Mouse (Mus musculus) T-cell, adult 2 months (primary cell): ENCODE results near the gene Cd93.

Experiments
- DNase-seq: peaks from one replicate; pipeline ENCODE4 v3.0.0; 2022; ENCODE audit warnings: low spot score

The Cd93 gene

DNA sequence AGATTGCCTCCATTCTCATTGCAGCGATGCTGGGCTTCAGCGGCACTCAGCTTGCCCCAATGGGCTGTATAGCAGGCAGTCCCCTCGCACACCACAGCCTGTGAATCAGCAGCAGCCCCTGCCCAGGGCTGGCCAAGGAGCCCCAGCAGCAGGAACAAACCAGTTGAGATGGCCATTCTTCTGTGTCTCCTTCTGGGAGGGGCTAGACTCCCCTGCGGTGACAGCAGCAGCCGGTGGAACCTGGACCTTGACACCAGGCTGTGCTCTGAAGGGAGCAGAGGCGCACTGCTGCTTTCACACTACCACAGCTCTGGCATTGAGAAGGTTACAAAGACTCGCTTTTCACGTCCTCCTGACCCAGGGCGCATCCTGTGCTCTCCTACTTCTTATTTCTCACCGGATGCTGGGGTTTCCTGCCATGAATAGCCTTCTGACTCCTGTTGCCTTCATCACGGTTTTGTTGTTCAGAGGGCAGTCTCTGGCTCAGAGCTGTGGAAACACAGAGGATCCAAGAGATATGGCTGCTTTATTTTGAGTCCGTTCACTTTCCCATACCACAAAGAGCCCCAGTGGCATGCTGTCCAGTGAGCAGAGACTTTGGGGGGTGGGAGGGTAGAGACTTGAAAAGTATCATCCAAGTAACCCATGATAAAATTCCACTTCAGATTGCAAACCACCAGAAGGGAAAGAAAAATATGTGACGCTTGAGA is at the start of gene Cd93:
Gene Cd93, minus strand, starts transcription at position 315 of the 710 bp plus-strand sequence.
- DNase-seq, result peak; percentile 28

DNA sequence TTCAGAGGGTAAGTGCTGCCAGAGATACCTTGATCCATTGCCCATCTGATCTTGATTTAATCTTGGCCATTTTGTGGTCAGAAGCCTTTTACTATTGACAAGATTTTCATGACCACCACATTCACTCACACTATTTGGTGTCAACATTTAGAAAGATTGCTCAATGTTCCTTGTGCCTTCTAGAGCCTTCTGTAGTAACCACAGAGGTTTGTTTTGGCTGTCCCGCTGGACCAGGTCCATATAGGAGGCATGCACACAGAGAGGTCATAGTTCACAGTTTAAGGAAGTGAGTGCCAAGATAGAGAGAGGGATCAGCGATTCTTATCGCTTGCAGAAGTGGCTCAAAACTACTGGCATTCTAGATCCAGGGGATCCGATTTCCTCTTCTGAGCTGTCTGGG is 48.7 kb upstream of the Cd93 start:
- DNase-seq, result no peak

DNA sequence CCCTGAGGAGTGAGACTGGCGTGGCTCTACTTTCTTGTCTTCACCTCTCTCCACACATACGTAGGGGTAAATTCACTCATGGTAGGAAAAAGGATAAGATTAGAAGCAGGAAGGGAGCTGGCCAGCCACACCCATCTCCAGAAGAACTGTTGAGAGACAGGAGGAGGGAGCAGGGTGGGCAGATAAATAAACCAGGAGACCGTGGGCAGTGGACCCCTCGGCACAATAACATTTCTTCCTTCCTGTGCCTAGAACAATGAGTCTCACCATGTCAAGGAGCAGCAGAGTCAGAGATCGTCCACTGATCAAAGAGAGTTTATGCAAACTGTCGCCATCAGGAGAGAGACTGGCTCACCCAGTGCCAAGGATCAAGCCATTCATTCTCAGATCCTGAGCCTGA is 46.8 kb upstream of the Cd93 start:
- no peak for DNase-seq

DNA sequence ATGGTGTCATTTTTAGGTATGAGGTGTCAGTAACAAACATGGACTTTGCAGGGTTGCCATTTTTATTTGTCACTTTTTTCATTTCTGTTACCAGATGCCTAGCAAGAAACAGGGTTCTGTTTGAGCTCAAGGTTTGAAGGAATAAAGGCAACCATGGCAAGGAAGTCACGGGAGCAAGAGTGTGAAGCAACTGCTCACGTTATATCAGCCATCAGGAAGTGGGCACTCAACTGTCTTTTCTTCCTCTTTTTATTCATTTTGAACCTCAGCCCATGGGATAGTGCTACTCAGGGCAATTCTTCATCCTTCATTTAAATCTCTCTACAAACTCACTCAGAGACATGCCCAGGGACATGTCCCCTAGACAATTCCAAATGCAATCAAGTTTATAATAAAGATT is 45.5 kb upstream of the Cd93 start:
- DNase-seq, result no peak

DNA sequence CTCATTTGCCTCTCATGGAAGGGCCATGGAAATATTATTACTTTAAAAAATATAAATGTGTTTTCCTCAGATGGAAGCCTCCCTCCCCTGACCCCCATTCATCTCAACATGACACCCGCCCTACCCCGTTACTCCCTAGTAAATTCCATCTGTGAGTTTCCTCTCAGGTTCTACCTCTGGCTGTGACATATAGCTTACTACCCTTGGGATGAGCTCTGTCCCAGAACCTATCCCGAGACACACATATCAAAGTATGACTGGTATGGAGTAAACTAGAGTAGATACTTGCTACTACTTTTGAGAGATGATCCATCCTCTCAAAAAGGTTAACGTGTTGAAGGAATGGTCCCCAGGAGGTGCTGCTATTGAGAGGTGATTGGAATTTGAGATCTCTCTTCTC is 42.2 kb upstream of the Cd93 start:
- no peak for DNase-seq

DNA sequence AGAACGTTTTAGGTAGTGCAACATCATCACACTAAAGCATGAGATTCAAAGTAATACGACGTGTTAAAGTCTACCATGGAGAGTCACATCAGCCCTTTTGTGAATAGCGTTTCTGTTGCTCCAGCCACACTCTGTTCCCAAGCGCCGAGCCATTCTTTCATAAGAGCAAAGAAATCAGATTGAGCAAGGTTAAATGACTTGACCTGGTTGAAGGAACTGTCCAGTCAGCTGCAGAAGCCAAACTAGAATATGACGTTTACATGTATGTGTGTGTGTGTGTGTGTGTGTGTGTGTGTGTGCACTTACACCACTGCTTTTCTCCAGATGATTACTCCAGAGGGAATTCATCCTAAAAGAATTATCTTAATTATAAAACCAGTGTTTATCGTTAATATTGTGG is 37.0 kb upstream of the Cd93 start:
- DNase-seq, result no peak

DNA sequence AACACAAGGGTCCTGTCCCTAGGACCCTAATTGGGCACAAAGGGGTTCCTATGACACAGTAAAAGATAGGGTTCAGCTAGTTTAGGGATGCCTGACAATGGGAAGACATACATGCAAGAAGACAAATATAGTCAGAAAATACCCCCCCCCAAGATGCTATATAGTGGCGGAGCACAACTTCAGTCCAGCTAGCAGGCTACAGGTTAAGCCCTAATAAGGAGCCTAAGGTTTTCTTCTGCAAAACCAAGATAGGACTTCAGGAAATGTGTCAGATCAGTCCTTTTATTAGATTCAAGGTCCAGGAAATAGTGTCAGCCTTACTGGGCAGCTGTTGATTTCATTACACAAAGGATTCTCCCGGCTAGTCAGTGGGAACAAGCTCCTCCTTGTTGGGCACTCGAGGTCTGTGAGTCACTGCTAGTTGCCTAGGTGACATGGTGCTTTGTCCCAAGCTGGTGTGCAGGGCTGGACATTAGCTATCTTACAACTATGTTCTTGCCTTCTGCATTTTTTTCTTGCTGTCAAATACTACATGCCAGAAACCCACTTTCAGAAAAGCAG is 34.9 kb upstream of the Cd93 start:
- DNase-seq, result no peak

DNA sequence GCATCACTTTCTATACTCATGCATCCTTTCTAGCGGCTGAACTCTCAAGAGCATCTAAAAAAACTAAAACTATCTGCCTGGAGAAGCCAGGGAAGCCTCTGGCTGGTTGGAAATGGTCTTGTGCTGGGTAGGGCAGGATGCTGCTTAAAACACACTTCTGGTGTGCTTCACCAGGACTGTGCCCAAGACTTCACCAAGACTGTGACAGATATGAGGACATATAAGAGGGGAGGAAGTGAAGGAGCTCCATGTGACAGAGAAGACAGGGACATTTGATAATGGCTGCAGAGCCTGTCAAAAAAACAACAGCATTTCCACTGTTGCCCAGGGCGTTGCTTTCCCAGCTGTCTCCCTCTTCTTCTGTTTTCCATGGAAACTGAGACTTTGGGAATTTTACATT is 34.0 kb upstream of the Cd93 start:
- no peak for DNase-seq

DNA sequence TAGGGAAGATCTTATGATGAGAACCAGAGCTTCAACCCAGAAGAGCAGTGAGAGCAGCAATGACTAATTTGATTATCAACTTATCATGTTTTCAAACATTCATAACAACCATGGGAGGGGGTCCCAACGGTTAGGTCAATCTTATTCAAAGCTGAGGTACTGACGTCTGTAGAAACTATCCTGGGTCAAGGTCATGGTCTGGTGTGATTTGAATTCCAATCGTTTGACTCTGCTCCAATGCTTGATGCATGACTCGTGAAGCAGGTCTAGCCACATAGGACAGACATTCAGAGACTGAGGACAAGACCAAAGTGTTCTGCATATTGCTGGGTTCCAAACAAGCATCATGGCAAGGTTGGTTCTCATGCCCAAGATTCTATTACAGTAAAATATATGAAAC is 33.2 kb upstream of the Cd93 start:
- DNase-seq, result no peak

DNA sequence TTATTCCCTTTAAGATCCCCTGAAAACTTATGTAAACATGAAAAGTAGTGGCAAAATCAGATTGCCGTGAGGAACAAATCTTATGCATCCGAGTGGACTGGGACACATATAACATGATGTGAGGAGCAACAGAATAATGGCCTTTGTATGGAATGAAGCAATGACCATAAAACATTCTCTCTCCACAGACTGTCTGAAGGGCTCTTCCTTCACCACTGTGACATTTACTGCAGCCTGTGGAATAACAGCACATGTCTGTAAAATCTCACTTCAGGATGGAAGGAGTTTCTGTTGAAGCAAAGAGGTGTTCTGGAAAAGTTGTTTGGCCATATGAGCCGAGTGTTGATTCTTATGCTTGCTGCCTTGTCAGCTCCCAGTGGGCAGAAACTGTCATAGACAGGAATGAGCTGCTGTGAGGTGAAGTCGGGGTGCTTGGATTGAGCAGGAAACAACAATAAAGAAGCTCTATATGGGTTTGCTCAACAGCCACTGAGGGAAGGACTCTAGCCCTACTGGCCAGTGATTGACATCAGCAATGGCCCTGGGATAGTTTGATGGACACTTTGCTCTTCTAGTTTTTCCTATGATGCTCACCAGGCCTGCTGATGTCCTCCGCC is 32.6 kb upstream of the Cd93 start:
- DNase-seq, result no peak

DNA sequence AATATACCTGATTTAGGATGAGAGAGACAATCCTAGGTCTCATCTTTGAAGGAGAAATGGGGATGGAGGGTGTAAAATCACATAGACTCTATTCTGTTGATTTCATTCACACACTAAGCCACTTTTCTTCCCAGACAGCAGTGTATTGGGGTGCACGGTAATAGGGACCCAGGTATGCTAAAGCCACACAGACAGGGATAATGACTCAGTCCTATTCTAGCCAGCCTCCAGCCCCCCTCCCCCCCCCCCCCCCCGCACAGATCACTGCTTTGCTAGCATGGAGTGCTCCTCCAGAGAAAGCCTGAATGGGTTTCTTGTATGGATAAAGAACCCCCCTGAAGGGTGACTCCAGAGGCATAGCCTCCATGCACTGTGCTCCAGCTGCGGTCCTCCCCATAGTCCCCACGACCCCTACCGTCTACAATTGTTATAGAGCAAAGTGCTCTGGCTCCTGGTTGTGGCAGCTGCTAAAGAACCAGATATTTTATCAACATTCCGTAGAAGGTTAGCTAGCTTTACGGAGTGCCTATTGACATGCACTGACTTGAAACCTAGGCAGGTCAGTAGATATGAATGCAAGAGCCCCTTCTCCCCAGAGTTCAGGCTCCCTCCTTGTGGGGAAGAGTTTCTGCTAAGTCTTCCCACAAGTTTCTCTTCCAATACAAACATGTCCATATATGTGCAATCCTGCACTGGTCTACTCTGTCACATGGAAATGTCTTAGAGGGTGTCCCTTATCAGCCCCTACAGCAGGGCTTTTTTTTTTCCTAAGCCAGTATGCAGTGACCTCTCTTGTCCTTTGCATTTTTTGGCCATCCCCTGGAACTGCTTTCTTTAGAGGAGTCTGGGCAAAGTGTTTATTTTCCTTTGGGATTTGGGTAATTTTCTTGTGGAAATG is 26.2 kb upstream of the Cd93 start:
- no peak for DNase-seq

DNA sequence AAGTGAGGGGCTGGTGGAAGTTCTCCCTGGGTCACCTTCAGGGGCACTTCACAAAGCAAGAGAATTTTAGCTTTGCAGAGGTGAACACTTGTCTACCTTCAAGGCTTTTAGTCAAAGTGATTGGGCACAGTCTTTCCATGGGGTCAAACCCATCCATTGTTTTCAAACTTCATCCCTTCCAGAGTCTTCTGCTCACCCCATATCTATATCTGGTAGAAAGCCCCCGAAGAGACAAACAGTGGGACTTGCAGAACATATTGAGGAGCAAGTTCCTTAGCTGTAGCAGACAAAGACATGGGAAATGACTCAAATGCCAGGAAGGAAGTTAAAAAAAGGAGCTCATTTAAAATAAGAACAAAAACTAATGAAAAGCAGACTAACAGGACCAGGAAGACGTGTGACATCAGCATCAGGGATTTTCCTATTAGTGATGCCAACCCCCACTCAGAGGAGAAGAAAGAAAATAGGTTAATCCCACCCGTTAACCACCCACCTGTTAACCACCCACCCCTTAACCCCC is 24.6 kb upstream of the Cd93 start:
- DNase-seq, result no peak

DNA sequence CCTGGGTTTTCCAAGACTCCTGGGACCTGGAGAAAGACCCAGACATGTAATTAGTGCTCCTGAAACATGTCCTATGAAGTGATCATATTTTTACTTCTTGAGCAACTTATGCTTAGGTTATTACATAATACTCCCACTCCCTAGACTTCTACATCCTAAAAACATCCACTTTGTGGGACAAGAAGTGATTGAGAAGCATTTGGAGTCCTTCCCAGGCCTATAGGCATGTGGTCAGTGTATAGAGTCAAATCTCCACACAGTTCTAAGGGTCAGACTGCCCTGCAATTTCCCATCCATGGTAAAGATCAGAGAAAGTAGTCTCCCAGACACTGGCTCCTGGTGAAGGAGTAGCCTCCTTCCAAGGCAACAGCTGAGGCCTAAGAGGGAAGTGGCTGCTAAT is 12.0 kb upstream of the Cd93 start:
- DNase-seq, result no peak

DNA sequence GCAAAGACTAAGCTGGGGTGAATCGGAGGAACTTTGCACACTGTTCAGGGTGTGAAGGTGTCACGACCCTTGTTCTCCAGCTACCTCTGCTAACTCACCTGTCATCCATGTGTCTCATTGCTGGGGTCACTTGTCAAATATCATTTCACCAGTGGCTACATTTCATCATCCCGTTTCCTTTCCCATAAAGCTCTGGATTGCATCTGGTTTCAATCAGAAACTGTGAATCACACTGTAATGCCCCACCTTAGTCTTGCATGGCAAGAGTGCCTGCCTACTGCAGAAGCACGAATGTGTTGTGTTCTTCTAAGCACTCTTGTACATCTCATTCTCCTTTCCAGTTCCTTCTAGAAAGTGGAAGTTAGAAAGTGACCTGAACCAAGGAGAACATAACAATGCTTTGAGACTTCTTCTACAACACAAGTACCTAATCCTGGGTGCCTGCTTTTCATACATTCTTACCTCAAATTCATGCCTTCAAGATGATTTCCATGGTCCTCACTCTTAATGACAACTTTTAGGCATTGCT is 10.7 kb upstream of the Cd93 start:
- no peak for DNase-seq

DNA sequence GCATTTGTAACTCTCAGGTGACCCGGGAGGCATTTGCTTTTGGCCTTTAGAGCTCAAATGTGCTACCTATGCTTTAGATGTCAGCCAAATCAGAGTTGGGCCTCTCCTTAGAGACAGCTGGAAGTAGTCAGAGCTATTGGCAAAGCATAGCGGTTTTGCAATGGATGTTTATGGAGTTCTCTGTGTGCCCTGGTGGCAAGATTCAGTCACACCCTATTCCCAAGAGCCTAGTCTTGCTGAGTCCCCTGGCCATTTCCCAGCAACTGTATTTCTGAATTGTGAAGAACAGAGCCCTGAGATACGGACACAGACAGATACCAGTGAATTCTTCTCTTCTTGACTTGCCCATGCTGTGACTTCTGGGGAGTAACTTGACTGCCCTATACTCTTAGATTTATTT is 9.7 kb upstream of the Cd93 start:
- no peak for DNase-seq

DNA sequence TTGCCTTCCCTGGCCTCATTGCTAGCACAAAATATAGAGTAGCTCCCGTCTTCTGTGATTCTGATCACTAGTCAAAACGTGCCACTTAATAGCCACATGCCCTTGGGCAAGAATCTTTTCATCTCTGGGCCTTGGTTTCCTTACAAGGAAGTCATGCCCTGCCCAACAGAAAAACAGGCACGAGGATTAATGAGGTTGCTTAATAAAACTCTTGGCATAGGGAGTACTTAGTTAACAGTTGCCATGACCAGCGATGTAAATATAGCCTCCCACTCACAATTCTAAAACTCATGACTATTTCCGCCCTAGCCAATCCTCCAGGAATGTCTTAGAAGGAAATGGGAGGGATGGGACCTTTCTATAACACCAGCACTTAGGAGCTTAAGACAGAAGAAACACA is 8.1 kb upstream of the Cd93 start:
- DNase-seq, result no peak

DNA sequence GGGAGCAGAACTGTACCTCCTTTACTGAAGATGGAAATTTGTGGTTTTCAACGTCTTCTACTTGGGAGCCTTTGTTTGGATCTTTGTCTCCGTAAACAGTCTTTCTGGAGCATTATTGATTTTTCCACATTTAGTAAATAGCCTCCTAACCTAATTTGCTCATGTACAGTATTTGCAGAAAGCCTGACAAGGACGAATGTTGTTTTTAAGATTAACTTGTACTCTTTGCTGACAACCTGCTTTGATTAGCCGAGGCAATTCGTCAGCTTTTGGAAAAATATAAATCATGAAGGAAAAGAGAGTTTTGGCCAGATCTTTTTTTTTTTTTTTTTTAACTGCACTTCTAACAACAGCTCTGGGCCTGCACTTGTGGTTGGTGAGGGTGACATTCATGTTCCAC is 7.3 kb upstream of the Cd93 start:
- DNase-seq, result no peak

DNA sequence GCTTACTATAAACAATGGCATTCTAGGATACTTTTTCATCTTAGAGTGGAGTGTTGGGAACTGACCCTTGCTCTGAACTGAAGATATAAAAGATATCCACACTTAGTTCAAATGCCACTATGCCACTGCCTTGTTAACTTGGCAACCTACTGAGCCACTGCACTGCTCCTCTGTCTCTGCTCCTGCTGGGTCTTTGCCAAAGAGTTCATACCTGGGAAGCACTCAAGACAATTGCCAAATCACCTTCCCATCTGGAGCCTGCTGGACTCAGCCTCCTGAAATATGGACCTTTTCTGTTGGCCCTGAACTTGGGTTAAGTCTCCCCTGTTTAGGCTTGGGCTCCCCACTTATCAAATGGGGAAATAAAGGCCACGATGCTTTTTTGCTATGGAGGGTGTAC is 6.3 kb upstream of the Cd93 start:
- no peak for DNase-seq

DNA sequence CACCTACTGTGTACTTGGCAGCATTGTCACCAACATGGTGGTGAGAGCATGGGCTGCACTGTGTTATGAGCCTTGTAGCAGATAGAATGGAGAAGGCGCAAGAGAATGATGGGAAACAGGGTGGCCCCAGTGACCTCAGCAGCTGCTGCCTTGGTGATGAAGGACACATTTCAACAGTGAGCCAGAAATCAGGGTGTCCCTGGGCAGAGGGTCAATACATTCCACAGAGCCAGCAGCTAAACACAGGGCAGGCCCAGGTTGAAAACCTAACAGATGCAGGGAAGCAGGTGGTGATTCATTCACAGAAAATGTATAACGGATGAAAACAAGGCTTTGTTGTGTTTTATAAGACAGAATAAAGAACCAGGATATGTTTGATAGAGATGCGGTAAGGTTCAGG is 3.1 kb upstream of the Cd93 start:
- DNase-seq, result no peak

DNA sequence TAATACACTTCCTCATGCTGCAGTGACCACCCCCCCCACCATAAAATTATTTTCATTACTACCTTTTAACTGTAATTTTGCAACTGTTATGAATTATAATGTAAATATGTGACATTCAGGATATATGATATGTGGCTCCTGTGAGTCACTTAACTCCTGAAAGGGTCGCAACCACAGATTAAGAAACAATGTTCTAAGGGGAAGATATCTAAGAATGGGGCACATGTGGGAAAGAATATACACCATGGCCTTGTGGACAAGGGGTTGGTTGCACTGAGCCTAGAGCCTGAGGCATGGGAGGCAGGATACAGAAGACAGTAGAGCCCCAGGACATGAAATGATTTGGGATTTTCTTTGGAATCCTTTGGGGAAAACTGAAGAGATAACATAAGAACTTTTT is 2.3 kb upstream of the Cd93 start:
- no peak for DNase-seq

DNA sequence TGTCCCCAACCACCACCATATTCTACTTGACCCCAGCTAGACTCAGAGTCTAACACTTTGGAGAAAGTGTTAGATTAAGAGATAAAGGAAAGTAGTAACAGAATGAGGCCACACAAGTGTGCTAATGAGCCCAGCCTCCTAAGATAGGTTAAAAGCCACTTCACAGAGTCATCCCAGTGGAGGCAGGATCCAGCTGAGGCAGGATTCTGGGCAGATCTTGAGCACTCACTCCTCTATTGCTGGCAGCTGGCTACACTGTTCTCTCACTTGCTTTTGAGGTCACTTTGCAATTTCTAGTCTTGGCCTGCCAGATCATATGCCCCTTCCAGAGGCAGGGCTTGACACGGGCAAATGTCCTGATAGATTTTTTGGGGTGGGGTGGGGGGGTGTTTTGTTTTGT is 1.1 kb upstream of the Cd93 start:
- no peak for DNase-seq

DNA sequence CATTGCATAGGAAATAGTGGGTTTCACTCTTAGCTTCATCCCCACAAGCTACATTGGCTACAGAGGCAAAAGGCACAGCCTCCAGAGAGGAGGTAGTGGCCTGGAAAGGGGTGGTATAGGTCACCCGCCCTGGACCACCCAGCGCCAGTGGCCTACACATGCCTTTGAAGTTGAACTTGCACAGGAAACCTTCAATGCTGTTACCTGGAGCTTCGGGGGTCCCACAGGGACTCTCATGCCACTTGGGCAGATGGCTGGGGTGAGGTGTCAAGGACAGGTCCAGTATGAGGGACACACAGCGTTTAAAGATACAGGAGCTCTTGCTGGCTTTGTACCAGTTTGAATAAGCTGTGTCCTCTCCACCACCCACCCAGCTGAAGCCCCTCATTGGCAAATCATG is 653 bp downstream of the Cd93 start:
- no peak for DNase-seq
